ENCODE assay signal across 12 mouse cellular contexts in the genomic region with DNA sequence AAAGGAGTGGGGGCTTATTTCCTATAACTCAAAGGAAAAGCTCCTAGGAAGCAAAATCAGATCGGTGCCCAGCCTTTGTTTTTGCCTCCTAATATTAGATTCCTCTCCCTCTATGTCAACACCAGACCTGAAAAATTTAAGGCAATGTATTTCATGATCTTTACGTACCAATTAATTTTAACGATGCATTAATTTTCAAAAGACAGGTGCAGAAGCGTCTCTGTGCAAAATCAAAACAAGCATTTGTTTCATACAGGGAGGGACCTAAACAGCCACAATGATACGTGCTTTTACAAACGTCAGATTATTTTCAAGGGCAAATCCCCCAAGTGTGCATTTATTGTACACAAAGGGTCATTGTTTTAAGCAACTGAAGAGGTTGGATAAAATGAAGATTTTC. TPM values are rescaled to one million over a fixed set of nuclear protein-coding genes. Genes with fewer than 3 reads are reported as not detected.
DNase-seq lines count a peak whose midpoint lies in the region; ATAC-seq and TF ChIP-seq lines count a peak whose summit lies in the region.
"Had no signal": no experiment of that assay in that cellular context is flagged by ENCODE, and none has a peak within 500 bp of the region (broad histone marks: within the 10 kb centered on the region; RNA-seq: fewer than 3 reads in every experiment).

No protein-coding gene starts in this region.

- no peaks in the 10 kb centered on the region for H3K9me3 ChIP-seq in forebrain, embryonic 13.5 days (replicated peaks)
- no peaks in the 10 kb centered on the region for H3K9me3 ChIP-seq in neural tube, embryonic 14.5 days (ENCODE audit: control insufficient read depth, low read length)
- H3K9me3 ChIP-seq: G1E had no signal

- H3K27ac ChIP-seq in layer of hippocampus, adult 2 months = peak overlapping the region; percentile 95
- H3K27ac ChIP-seq in forebrain, embryonic 13.5 days = peak overlapping the region; percentile 100
- H3K27ac ChIP-seq in neural tube, embryonic 14.5 days (ENCODE audit: low read depth, low read length) = peak overlapping the region; percentile 100

- WGBS in forebrain, embryonic 13.5 days = 2% methylated on average over 6 of the region's 6 CpGs
- WGBS in neural tube, embryonic 14.5 days = 7% methylated on average over 6 of the region's 6 CpGs

- no peak for ATAC-seq in forebrain, embryonic 13.5 days
- no peak for ATAC-seq in neural tube, embryonic 14.5 days (ENCODE audit: low read depth)

- TF ChIP-seq CTCF in layer of hippocampus, adult 2 months (conservative IDR thresholded peaks at IDR 0.05) = no peak

- peak overlapping the region; percentile 83 for H3K4me2 ChIP-seq in forebrain, embryonic 13.5 days
- peak overlapping the region; percentile 69 for H3K4me2 ChIP-seq in neural tube, embryonic 14.5 days (ENCODE audit: low read depth, low read length)

- DNase-seq in layer of hippocampus, adult 2 months (ENCODE audit: low spot score in 2 of 2) = no peak
- no peak for DNase-seq in layer of hippocampus, postnatal 25 days (ENCODE audit: extremely low spot score in 1 of 2, low spot score in 1 of 2)
- DNase-seq in induced T-regulatory cell, adult 2 months (ENCODE audit: low read depth) = peak; percentile 11
- DNase-seq in urinary bladder, postnatal 10 days (ENCODE audit: low spot score) = no peak
- no peak for DNase-seq in adrenal gland, postnatal 36 days
- DNase-seq: adrenal gland, postnatal 25 days; right cerebral cortex, postnatal 4 days had no signal

- H3K4me1 ChIP-seq in forebrain, embryonic 13.5 days = peaks cover 60% of the 10 kb centered on the region
- H3K4me1 ChIP-seq in neural tube, embryonic 14.5 days (ENCODE audit: control insufficient read depth, insufficient read depth, low read length) = peaks cover 18% of the 10 kb centered on the region; the same call in 1 of the 2 replicates

- peaks cover 9% of the 10 kb centered on the region for H3K36me3 ChIP-seq in forebrain, embryonic 13.5 days (ENCODE audit: poor library complexity, severe bottlenecking)
- no peaks in the 10 kb centered on the region; the same call in 1 of the 2 replicates for H3K36me3 ChIP-seq in neural tube, embryonic 14.5 days (ENCODE audit: control insufficient read depth, insufficient read depth, low read length)
- H3K36me3 ChIP-seq: G1E had no signal

- peak overlapping the region; percentile 99 for H3K9ac ChIP-seq in forebrain, embryonic 13.5 days
- H3K9ac ChIP-seq in neural tube, embryonic 14.5 days (replicated peaks; ENCODE audit: low read depth, low read length) = peak overlapping the region; percentile 99

- no peaks in the 10 kb centered on the region for H3K27me3 ChIP-seq in forebrain, embryonic 13.5 days
- H3K27me3 ChIP-seq in neural tube, embryonic 14.5 days (ENCODE audit: control insufficient read depth, insufficient read depth, low read length) = no peaks in the 10 kb centered on the region

- H3K4me3 ChIP-seq in layer of hippocampus, adult 2 months = peak overlapping the region; percentile 47; the same call in 1 of the 2 replicates
- peak overlapping the region; percentile 85 for H3K4me3 ChIP-seq in forebrain, embryonic 13.5 days
- peak overlapping the region; percentile 93 for H3K4me3 ChIP-seq in neural tube, embryonic 14.5 days (ENCODE audit: low read depth, low read length)

RNA-seq across cellular contexts. Expression of a gene that starts 2.6 kb away (rescaled TPM):
- total RNA-seq in layer of hippocampus, adult 2 months (2021) = 100 to 1,000 TPM; 227 to 233 TPM
- 100 to 1,000 TPM; 319 to 347 TPM for total RNA-seq in layer of hippocampus, postnatal 25 days (2021)
- polyA plus RNA-seq in forebrain, embryonic 13.5 days (2015; fragmentation: Nextera tagmentation; extraction: Ambion mirVana) = 559 and 618 TPM in 2 replicates
- 629 and 667 TPM in 2 replicates for polyA plus RNA-seq in neural tube, embryonic 14.5 days (2014; fragmentation: Nextera tagmentation; extraction: Ambion mirVana)
- 1 to 10 TPM; 1.4 to 2.2 TPM for total RNA-seq in adrenal gland, postnatal 36 days (2021)
- total RNA-seq: hematopoietic stem cell, adult 5-6 weeks; liver, adult 2 months had no signal

RNA-seq across cellular contexts. Expression of a gene that starts 29.9 kb away (rescaled TPM):
- 10 to 100 TPM; 23.7 to 23.9 TPM for total RNA-seq in layer of hippocampus, adult 2 months (2021)
- 10 to 100 TPM; 26.2 to 26.7 TPM for total RNA-seq in layer of hippocampus, postnatal 25 days (2021)
- 121 and 128 TPM in 2 replicates for polyA plus RNA-seq in forebrain, embryonic 13.5 days (2015; fragmentation: Nextera tagmentation; extraction: Ambion mirVana)
- 77.8 and 87.4 TPM in 2 replicates for polyA plus RNA-seq in neural tube, embryonic 14.5 days (2014; fragmentation: Nextera tagmentation; extraction: Ambion mirVana)
- 10 to 100 TPM; 33.9 to 41.6 TPM for total RNA-seq in adrenal gland, postnatal 36 days (2021)

RNA-seq across cellular contexts. Expression of a gene that starts 55.1 kb away (rescaled TPM):
- total RNA-seq in layer of hippocampus, adult 2 months (2021) = 1,000 to 10,000 TPM in 1 of 2 experiments, 100 to 1,000 TPM in 1; 962 to 1,047 TPM
- 1,000 to 10,000 TPM; 1,288 to 1,354 TPM for total RNA-seq in layer of hippocampus, postnatal 25 days (2021)
- 761 and 874 TPM in 2 replicates for polyA plus RNA-seq in forebrain, embryonic 13.5 days (2015; fragmentation: Nextera tagmentation; extraction: Ambion mirVana)
- 2,423 and 2,884 TPM in 2 replicates for polyA plus RNA-seq in neural tube, embryonic 14.5 days (2014; fragmentation: Nextera tagmentation; extraction: Ambion mirVana)
- 10 to 100 TPM; 24.6 to 42.9 TPM for total RNA-seq in adrenal gland, postnatal 36 days (2021)

Comparison
In these comparisons a context has a peak if more than half of its experiments do, and no peak if none do; other contexts are left out.
1. RNA of a gene that starts 2.6 kb away (total RNA-seq): 319 to 347 TPM in layer of hippocampus, postnatal 25 days and 227 to 233 TPM in layer of hippocampus, adult 2 months; 1.4 to 2.2 TPM in adrenal gland, postnatal 36 days; every median in the first group is over 10 times any median in the second.
2. RNA of a gene that starts 55.1 kb away (total RNA-seq): 1,288 to 1,354 TPM in layer of hippocampus, postnatal 25 days and 962 to 1,047 TPM in layer of hippocampus, adult 2 months; 24.6 to 42.9 TPM in adrenal gland, postnatal 36 days; every median in the first group is over 10 times any median in the second.
3. Peak in every context shown above with its lines, with median percentiles within 50 percentile points of each other: H3K27ac ChIP-seq and H3K4me3 ChIP-seq.